Mouse (Mus musculus): ENCODE results near the gene Tmem92. TPM values are rescaled to one million over a fixed set of nuclear protein-coding genes. Genes with fewer than 3 reads are reported as not detected.
"Not testable (repeated sequence)": the region's sequence is repeated elsewhere in the genome, so short reads cannot be mapped to it uniquely, and the experiment has no call there.

Gene Tmem92
- total RNA-seq (2021) = not detected
- long read RNA-seq, experiment 1 = 0 reads
- long read RNA-seq, experiment 2 = 0 reads

GRCm38 (mm10) chr11:94782603-94783002 lies at the start of gene Tmem92:
Gene Tmem92 (minus strand): TSS chr11:94782703.
- DNase-seq (ENCODE audit: low spot score in 2 of 2) = no peak

DNA sequence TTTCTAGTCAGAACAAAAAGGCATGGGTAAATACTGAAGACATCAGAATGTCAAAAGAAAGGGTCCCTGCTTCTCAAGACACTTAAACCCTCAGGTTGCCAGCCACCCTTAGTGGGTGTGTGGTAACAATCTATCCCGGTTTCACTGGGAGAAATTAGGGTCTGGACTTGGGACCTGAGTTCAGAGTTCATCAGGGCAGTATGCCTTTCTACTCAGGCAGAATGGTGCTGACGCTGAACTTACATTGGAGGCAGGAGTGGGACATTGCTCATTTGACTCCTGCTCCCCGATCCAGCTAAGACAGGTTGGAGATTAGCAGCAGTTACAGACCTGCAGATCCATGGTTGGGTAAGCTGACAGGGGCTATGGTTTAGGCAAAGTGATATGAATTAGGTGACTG lies 46.5 kb upstream of the Tmem92 start:
- no peak for DNase-seq (ENCODE audit: low spot score in 2 of 2)

GRCm38 (mm10) chr11:94819427-94819826 lies 36.9 kb upstream of the Tmem92 start:
- peak in 1 of 2 experiments; percentile 1 for DNase-seq (ENCODE audit: low spot score in 2 of 2)

DNA sequence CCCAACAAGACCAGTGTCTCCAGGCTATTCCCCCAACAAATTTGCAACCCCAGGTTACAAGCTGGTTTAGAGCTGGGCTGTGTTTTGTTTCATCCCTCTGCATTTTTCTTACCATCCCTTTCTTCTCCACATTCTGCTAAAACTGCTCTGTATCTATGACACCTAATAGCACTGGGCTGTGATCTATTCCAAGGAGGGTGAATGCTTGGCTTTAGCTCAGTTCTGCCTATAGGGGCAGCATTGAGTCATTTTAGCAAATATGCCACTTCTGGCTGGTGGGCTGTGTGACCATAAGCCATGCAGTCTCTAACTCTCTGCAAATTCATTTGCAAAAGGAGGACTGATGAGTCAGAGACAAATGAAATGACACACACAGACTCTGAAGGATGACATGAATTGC lies 36.4 kb upstream of the Tmem92 start:
- DNase-seq (ENCODE audit: low spot score in 2 of 2) = peak in 1 of 2 experiments; percentile 24

- DNase-seq (ENCODE audit: low spot score in 2 of 2) = not testable (repeated sequence)
Measured at GRCm38 (mm10) chr11:94811537-94811936, 29.0 kb upstream of the Tmem92 start.

- DNase-seq (ENCODE audit: low spot score in 2 of 2) = no peak
Measured at GRCm38 (mm10) chr11:94791700-94792099, 9.2 kb upstream of the Tmem92 start.

DNA sequence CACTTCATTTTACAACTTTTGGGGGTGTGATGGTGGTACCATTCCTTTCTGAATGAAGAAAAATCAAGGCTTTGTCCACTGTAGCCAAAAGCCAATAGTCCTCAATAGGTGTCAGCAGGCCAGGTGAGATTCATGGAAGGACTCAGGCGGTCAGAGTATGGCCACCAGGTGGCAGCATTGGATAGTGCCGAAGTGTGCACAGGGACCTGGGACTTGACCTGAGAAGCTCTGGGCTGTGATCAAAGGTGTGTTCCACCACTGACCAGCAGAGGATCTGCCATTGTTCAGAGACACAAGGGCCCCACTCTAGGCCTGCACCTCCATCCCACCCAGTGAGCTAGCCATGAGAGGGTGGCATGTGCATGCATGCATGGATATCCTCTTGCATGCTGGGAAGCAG lies 2.7 kb upstream of the Tmem92 start:
- peak; percentile 46 for DNase-seq (ENCODE audit: low spot score in 2 of 2)

- no peak for DNase-seq (ENCODE audit: low spot score in 2 of 2)
Measured at GRCm38 (mm10) chr11:94774887-94775497, 7.5 kb downstream of the Tmem92 start.

GRCm38 (mm10) chr11:94773851-94774250 lies 8.7 kb downstream of the Tmem92 start:
- DNase-seq (ENCODE audit: low spot score in 2 of 2) = no peak

GRCm38 (mm10) chr11:94772363-94773055 lies 10.0 kb downstream of the Tmem92 start:
- no peak for DNase-seq (ENCODE audit: low spot score in 2 of 2)

DNA sequence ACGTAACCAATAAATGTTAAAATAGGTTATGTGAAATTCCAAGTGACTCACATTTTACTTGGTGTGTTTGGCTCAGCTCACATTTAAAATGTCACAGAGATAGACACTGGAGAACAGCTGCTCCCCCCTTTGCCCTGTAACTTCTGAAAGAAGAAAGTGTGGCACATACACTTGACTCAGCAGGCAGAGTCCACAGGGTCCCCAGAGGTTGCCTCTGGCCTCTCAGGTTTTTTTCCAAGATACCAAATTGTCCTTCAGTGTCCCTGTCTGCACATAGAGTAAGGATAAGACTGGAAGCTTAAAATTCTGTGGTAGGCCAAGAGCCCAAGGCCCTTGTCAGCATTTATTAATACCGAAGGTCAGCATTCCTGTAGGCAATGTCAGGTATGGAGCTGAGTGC lies 15.3 kb downstream of the Tmem92 start:
- DNase-seq (ENCODE audit: low spot score in 2 of 2) = no peak

DNA sequence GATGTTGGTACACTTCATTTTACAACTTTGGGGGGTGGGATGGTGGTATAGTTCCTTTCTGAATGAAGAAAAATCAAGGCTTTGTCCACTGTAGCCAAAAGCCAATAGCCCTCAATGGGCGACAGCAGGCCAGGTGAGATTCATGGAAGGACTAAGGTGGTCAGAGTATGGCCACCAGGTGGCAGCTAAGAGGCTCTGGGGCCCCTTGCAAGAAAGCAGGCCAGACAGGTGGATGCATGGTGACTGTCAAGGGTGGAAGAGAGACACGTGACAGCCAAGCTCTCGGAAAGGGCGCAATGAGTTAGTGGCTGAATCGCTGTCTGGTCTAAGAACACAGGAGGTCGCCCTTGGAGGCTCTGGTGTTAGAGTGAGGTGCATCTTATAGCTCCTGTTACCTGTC lies 19.7 kb downstream of the Tmem92 start:
- DNase-seq (ENCODE audit: low spot score in 2 of 2) = no peak

- no peak for DNase-seq (ENCODE audit: low spot score in 2 of 2)
Measured at GRCm38 (mm10) chr11:94762281-94762680, 20.2 kb downstream of the Tmem92 start.

GRCm38 (mm10) chr11:94760799-94761198 lies 21.7 kb downstream of the Tmem92 start:
- no peak for DNase-seq (ENCODE audit: low spot score in 2 of 2)

GRCm38 (mm10) chr11:94760364-94760763 lies 22.1 kb downstream of the Tmem92 start:
- DNase-seq (ENCODE audit: low spot score in 2 of 2) = no peak

- DNase-seq (ENCODE audit: low spot score in 2 of 2) = no peak
Measured at GRCm38 (mm10) chr11:94759916-94760315, 22.6 kb downstream of the Tmem92 start.

- no peak for DNase-seq (ENCODE audit: low spot score in 2 of 2)
Measured at GRCm38 (mm10) chr11:94752946-94753713, 29.4 kb downstream of the Tmem92 start.

- DNase-seq (ENCODE audit: low spot score in 2 of 2) = no peak
Measured at GRCm38 (mm10) chr11:94741732-94742272, 40.7 kb downstream of the Tmem92 start, which contains the start of gene Cdc34b. Gene Cdc34b (plus strand): TSS chr11:94741782.

- no peak for DNase-seq (ENCODE audit: low spot score in 2 of 2)
Measured at GRCm38 (mm10) chr11:94735746-94736145, 46.8 kb downstream of the Tmem92 start.

DNA sequence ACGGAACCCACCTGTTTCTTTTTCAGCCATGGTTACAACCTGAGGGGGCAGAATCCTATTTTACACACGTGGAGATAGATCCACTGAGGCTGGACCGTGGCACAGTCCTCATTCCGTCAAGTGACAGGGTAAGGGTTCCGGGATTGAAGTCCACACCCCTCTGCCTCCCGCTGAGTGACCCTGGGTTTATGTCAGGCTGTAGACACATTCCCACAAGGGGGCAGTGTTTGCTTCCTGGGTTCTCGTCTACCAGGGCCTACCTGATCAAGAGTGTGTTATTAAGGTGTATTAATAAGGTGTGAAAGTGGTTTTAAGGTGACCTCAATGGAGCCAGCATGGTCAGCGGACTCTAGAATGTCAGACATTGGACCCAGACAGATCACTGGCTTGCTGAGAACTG lies 49.7 kb downstream of the Tmem92 start:
- peak in 1 of 2 experiments; percentile 18 for DNase-seq (ENCODE audit: low spot score in 2 of 2)

- DNase-seq (ENCODE audit: low spot score in 2 of 2) = no peak
Measured at GRCm38 (mm10) chr11:94731229-94731628, 51.3 kb downstream of the Tmem92 start.

DNA sequence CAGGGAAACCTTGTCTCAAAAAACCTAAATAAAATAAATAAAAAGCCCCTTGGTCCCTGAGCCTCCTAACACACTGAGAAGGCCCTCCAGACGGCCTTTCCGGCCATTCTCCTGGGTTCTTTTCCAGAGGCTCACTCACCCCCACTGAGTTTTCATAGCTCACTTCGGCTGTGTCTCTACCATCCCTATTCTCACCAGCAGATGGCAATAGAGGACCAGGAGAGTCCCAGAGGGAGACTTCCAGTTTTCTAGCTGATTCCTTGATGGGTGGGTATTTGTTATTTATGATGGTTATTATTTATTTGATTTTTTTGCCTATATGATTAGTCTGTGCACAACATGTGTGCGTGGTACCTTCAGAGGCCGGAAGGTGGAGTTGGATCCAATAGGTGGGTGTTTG lies 52.2 kb downstream of the Tmem92 start:
- peak; percentile 71 to 84 for DNase-seq (ENCODE audit: low spot score in 2 of 2)
